Mouse (Mus musculus) ES-CJ7 (cell line): ENCODE data around the gene Zbtb14.

Experiments used
- DNase-seq: peaks from one replicate; pipeline ENCODE4 v3.0.0; 2011; ENCODE audit warnings: low read depth, low spot score

Zbtb14 gene

GRCm38 (mm10) chr17:69382511-69383100 is at the start of gene Zbtb14:
TSS of gene Zbtb14 (plus strand) at chr17:69383050.
- DNase-seq, result peak; percentile 96

DNA sequence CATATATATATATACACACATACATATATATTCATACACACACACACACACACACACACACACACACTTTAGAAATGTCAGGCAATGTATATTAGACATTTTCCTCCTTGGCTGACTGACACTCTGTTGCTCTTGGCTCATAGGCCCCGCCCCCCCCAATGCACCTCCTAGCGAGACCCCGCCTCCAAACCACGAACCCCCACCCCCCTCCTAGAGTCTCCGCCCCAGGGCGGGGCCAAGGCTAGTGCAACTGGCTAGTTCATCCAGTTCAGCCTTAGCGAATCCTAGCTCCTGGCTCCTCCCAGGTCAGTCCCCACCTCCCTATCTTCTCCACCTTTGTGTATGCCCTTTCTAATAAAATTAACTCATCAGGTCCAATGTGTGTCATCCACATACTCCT is 36.8 kb upstream of the Zbtb14 start:
- peak; percentile 18 for DNase-seq

- peak; percentile 62 for DNase-seq
These were observed 33.8 kb upstream of the Zbtb14 start for GRCm38 (mm10) chr17:69349014-69349531.

GRCm38 (mm10) chr17:69365049-69365448 is 17.8 kb upstream of the Zbtb14 start:
- DNase-seq, result peak; percentile 96

GRCm38 (mm10) chr17:69380838-69381237 is 2.0 kb upstream of the Zbtb14 start:
- no peak for DNase-seq

DNA sequence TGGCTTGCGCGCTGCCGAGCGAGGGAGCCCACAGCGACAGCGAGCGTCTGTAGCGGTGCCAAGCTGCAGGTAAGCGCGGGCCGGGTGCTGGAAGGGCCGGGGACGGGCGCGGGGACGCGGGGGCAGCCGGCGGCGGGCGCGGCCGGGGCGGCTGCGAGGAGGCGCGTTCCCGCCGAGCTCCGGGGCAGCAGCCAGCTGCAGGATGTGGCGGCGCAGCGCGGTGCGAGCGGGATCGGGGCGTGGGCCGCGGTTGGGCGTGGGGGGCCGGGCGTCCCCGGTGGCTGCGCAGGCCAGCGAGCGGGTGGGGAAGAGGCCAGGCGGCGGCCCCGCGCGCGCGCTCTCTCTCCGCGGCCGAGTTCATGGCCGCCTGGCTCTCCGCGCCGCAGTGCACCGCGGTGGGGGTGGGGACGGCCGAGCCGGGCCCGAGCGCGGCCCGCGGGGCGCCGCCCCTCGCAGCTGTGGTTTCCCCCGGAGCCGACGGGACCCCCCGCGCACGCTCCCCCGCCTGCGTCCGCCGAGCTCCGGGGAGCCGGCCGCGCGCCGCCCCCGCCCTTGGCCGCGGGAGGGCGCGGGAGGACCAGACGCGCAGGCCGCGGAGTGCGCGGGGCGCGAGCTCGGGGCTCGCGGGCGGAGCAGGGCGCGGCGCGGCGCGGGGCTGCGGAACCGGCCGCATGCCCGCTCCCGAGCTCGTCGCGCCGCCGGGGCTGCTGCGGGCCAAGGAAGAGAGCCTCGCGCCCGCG is 521 bp downstream of the Zbtb14 start:
- peak; percentile 33 for DNase-seq

GRCm38 (mm10) chr17:69383941-69384665 is 1.3 kb downstream of the Zbtb14 start:
- peak; percentile 38 for DNase-seq

- peak; percentile 18 for DNase-seq
These were observed 13.5 kb downstream of the Zbtb14 start for GRCm38 (mm10) chr17:69396147-69397033.

DNA sequence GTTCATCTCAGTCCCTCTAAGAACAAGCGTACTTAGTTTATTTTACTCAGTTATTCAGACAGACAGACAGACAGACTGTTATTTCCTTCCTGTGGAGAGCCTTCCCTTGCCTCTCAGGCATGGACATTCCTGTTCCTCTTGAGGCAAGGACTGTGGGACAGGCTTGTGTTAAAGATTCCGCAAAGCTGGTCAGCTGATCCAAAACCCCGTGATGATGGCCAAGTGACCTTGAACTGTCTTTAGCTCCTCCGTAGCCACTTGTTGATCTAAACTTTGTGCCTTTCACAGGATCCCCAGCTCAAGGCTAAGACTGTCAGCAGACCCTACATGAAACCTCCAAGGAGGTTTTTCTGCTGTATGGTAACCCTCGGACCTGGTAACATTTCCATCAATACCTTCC is 14.3 kb downstream of the Zbtb14 start:
- DNase-seq, result peak; percentile 13

GRCm38 (mm10) chr17:69398092-69398491 is 15.2 kb downstream of the Zbtb14 start:
- peak; percentile 44 for DNase-seq

- no peak for DNase-seq
These were observed 18.3 kb downstream of the Zbtb14 start for GRCm38 (mm10) chr17:69401146-69401545.

GRCm38 (mm10) chr17:69416163-69416562 is 33.3 kb downstream of the Zbtb14 start:
- no peak for DNase-seq

DNA sequence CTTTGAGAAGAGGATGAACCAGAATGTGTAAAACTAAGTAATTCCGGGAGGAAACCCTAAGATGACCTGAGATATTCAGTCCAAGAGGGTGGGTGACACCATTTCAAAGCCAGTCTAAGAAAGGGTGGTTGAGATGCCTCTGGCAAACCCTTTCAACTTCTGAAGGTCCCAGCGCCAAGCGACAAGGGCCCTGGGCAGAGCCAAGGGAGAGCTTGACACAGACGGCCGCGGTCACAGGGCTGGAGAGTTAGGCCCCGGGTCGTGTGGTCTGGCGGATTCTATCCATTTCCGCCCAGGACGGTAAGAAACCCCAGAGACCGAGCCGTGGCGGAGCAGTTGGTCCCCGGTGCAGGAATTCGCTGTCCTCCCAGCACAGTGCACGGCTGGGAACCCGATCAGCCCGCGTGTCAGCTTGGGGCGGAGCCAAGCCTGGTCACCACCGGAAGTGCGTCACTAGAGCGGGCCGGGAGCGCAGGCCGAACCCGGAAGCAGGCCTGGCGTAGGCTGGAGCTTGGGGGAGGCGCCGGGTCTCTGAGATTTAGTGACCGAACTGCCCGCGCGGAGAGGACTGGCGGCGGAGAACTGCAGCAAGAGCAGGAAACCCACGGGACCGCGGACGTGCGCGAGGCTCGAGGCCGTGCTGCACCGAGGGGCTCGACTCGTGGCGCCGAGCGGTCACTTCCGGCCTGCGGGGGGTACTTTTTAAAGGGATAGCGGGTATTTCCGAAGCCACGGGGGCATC is 34.2 kb downstream of the Zbtb14 start:
- DNase-seq, result peak; percentile 91

GRCm38 (mm10) chr17:69417724-69418373 is 35.0 kb downstream of the Zbtb14 start:
- DNase-seq, result peak; percentile 14

DNA sequence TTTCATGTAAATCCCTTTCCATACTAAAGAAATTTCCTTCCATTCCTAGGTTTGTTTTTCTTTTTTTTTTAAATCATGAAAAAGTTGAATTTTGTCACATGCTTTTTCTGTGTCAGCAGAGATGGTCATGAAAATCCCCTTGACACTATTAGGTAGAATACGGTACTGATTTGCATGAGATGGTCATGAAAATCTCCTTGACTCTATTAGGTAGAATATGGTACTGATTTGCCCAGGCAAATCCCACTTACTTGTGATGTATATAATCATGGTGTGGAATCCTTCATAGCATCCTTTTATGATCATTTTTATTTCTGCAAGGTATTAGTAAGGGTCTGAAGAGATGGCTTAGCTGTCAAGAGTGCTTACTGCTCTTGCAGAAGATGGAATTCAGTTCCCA is 38.7 kb downstream of the Zbtb14 start:
- DNase-seq, result peak; percentile 84

- no peak for DNase-seq
These were observed 55.0 kb downstream of the Zbtb14 start for GRCm38 (mm10) chr17:69437836-69438235.

DNA sequence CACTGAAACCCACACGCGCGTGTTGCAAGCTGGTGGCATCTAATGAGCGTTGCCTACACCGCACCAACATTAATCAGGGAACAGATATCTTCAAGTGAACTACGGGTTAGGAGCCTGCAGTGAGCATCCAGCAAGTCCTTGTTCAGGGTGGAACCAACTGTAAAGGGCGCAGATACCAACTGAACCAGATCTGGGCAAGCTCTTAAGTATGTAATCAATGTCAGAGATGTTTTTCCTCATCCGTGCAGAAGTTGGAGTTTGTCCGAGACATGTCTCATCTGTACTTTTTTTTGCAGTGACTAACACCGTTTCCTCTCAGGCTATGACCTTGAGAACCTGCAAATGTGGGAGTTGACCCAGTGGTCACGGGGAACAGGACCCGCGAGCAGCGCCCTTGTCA is 55.6 kb downstream of the Zbtb14 start:
- DNase-seq, result no peak

DNA sequence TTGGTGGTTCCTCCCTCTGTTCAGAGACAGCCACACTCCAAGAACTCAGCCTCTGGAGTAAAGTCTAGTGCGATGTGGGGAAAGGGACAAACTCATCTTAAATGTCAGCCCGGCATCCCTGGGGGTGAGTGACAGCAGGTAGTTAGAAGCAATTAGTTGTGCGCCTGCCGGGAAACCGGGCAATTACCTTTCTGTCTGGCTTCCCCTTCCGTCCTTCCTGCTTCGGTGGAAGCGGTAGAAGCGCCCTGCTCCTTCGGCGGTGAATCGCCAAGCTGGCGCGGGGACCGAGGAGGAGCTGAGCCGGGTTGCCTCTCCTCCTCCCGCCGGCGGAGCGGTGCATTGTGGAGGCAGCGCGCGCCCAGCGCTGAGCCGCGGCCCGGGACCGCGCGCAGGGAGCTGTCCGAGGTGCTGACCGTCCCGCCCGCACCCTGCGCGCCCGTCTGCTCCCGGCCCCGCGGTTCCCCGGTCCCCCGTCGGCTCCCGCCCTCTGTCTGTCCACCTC is 56.2 kb downstream of the Zbtb14 start, which contains the start of gene Akain1:
Gene Akain1 (plus strand): TSS at position 337 of the 502 bp plus-strand sequence.
- DNase-seq, result peak; percentile 61

- DNase-seq, result peak; percentile 60
These were observed 57.0 kb downstream of the Zbtb14 start for GRCm38 (mm10) chr17:69439571-69440480.
